In the genomic region with DNA sequence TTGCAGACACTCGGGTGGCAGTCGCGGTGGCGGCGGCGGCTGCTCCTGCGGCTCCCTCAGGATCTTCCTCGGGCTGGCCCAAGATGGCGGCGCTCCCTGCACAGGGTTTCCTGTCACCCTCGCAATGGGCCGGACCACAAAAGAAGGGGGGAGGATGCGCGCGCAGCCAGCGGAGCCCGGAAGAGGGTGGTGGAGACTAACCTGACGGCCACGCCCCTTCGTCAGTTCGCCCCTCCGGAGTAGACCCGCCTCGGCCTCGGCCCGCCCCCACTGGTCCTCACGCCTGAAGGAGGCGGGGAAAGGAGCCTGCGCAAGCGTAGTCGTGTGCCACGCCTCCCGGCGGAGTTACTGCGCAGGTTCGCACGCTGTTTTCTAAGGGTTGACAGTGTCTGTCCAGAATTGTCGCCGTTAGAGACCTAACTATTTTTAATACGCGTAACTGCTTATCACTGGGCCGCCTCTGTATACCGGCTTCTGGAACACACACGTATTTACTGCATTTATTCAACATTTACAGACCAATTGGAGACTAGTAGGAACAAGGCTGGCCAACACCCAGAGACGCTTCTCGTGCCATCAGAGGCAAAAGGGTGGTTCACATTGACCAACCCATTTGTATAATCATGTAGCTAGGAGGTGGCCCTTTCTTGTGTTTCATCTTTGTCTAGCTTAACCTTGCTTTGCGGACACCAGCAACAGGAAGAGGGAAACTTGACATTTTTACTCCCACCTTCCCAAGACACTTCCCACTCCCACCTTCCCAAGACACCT, we compare ENCODE assay signal across 8 mouse cellular contexts. TPM values are rescaled to one million over a fixed set of nuclear protein-coding genes. Genes with fewer than 3 reads are reported as not detected.
A peak's percentile ranks its signal among the peaks of the same experiment; 100 is the strongest.
DNase-seq lines count a peak whose midpoint lies in the region; ATAC-seq lines count a peak whose summit lies in the region.

A gene (minus strand): TSS at position 223 of the 771 bp plus-strand sequence.

- ATAC-seq in inflammation-experienced regulatory T-cells, adult 6 months, result peak; percentile 92
- peak; percentile 93 for ATAC-seq in megakaryocyte-erythroid progenitor cell, adult 5-6 weeks (replicated peaks; ENCODE audit: low FRiP score, low TSS enrichment, poor library complexity, severe bottlenecking)

- intact Hi-C loops in gastrocnemius, postnatal 14 days (cut with DNase I; ENCODE audit: low total_unique reads), result no loop called here
- intact Hi-C loops in left cerebral cortex, postnatal 10 days (cut with DNase I), result no loop called here

- peak; percentile 100 for DNase-seq in adrenal gland, adult (ENCODE audit: inconsistent age in 2 of 2, low spot score in 1 of 2)
- peak; percentile 99 for DNase-seq in embryo, embryonic 10.5 days (ENCODE audit: low spot score)
- DNase-seq in gastrocnemius, postnatal 14 days, result peak; percentile 100
- peak; percentile 99 to 100 for DNase-seq in left cerebral cortex, postnatal 10 days (ENCODE audit: extremely low spot score in 1 of 2, low spot score in 2 of 2)
- DNase-seq in right cerebral cortex, postnatal 25 days, result peak; percentile 100
- peak; percentile 100 for DNase-seq in urinary bladder, postnatal 4 days (ENCODE audit: low spot score in 2 of 2)

RNA-seq across cellular contexts. Expression of the gene that starts here (rescaled TPM):
- total RNA-seq in gastrocnemius, postnatal 14 days (2021), result 10 to 100 TPM; 76.7 to 79.5 TPM
- polyA plus RNA-seq in inflammation-experienced regulatory T-cells, adult 6 months (2017; shearing (Covaris generic)), result 100 to 1,000 TPM; 103 to 133 (median 130) TPM
- total RNA-seq in left cerebral cortex, postnatal 10 days (2021), result 100 to 1,000 TPM; 218 to 225 TPM
- 97.8 and 106 TPM in 2 replicates for total RNA-seq in megakaryocyte-erythroid progenitor cell, adult 5-6 weeks (2014; fragmentation: Nextera tagmentation)
- 92.0 and 129 TPM in 2 replicates for total RNA-seq in megakaryocyte-erythroid progenitor cell, adult 5-6 weeks (2017)

Comparison
In these comparisons a context has a peak if more than half of its experiments do, and no peak if none do; other contexts are left out.
1. Peak in every context shown above with its lines: DNase-seq and ATAC-seq.